Mouse (Mus musculus) G1E (cell line): ENCODE measurements around the gene Hoxb1.

Source experiments
- CTCF ChIP-seq: IDR thresholded peaks from 2 replicates; pipeline ENCODE4 v1.5.1; 2012; ENCODE audit warnings: low read depth, low read length, inconsistent platforms, mixed read lengths
- GATA1 ChIP-seq: IDR thresholded peaks from 2 replicates; pipeline ENCODE4 v1.6.1; 2012; ENCODE audit warnings: borderline replicate concordance, low read length, inconsistent platforms, mixed read lengths
- TAL1 ChIP-seq: conservative IDR thresholded peaks from 2 replicates; pipeline ENCODE4 v1.6.1; 2012; ENCODE audit warnings: low read depth, low read length, inconsistent platforms, mixed read lengths

DNA sequence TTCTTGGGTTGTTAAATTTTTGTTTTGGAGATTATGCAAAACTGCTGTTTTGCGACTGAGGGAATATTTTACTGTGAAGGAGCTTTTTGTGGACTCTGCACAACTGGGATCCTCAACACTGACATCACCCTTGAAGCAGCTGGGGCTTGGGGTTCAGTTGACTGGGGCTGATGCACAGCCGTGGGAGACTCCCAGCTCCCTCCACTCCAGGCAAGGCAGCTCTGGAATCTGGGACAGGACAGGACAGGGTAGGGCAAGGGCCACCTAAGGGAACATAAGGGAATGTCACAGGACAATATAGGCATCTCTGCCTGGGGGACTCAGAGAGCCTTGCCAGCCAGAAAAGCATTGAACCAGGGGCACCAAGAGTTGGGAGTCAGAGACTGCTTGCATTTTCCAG is 48.5 kb downstream of the Hoxb1 start:
- TF ChIP-seq CTCF (no peak), TAL1 (no peak), GATA1 (no peak)
